Mouse (Mus musculus): ENCODE results near the gene Gpr1.

GRCm38 (mm10) chr1:63182636-63183270, 31.6 kb downstream of the Gpr1 start:
- TF ChIP-seq HCFC1 (IDR thresholded peaks at IDR 0.05; ENCODE audit: low read depth, low read length), result no peak
- no peak for TF ChIP-seq USF2 (conservative IDR thresholded peaks at IDR 0.05; ENCODE audit: low read depth, low read length)
- TF ChIP-seq CTCF (conservative IDR thresholded peaks at IDR 0.05 in 1 of 2, IDR thresholded peaks at IDR 0.05 in 1 of 2; ENCODE audit: low read depth in 2 of 2, low read length in 2 of 2), result peak; percentile 36 to 69; a peak in 3 of 4 replicates

All from CH12.LX (cell line).